Comparison of ENCODE assay signal across 18 mouse cellular contexts in the genomic region with DNA sequence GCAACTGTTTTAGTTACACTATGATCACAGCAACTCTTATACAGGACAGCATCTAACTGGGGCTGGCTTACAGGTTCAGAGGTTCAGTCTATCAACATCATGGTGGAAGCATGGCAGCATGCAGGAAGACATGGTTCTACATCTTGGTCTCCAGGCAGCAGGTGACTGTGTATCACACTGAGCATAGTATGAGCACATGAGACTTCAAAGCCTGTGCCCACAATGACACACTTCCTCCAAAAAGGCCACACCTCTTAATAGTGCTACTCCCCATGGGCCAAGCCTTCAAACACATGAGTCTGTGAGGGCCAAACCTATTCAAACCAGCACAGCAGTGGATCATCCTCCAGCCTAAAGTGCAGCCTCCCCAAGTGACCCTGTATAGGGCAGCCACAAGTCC. TPM values are rescaled to one million over a fixed set of nuclear protein-coding genes. Genes with fewer than 3 reads are reported as not detected.
A peak's percentile ranks its signal among the peaks of the same experiment; 100 is the strongest.
DNase-seq lines count a peak whose midpoint lies in the region; ATAC-seq and TF ChIP-seq lines count a peak whose summit lies in the region.
"Had no signal": no experiment of that assay in that cellular context is flagged by ENCODE, and none has a peak within 500 bp of the region (broad histone marks: within the 10 kb centered on the region; RNA-seq: fewer than 3 reads in every experiment).

No protein-coding gene starts in this region.

- DNase-seq in spleen, postnatal 36 days (ENCODE audit: low spot score in 2 of 2), result peak; percentile 50 to 52
- DNase-seq in spleen, postnatal 14 days (ENCODE audit: low spot score in 2 of 2), result no peak
- peak; percentile 85 for DNase-seq in T-cell, adult 2 months (ENCODE audit: low spot score)
- peak; percentile 47 for DNase-seq in thymus, postnatal 25 days
- DNase-seq in gastrocnemius, postnatal 14 days, result no peak
- no peak for DNase-seq in midbrain, postnatal 0 days (ENCODE audit: low spot score)
- no peak for DNase-seq in layer of hippocampus, adult 8-10 months (ENCODE audit: low spot score in 2 of 2)
- DNase-seq: cerebellum, adult 11-12 months; heart, adult 18-20 months; kidney, adult 18-20 months; kidney, postnatal 25 days; left cerebral cortex, postnatal 4 days; lung, postnatal 4 days had no signal

- H3K9me3 ChIP-seq in megakaryocyte, embryonic 14.5 days, result no peaks in the 10 kb centered on the region
- H3K9me3 ChIP-seq in midbrain, postnatal 0 days (ENCODE audit: low read length), result no peaks in the 10 kb centered on the region
- H3K9me3 ChIP-seq: embryonic facial prominence, embryonic 15.5 days; heart, embryonic 15.5 days; hindbrain, embryonic 13.5 days; liver, embryonic 12.5 days had no signal

- intact Hi-C loops in gastrocnemius, postnatal 14 days (cut with DNase I; ENCODE audit: low total_unique reads), result no loop called here

- no peak for ATAC-seq in midbrain, postnatal 0 days (ENCODE audit: low FRiP score)

- H3K4me3 ChIP-seq in megakaryocyte, embryonic 14.5 days (replicated peaks), result peak overlapping the region; percentile 60
- no peak overlapping the region for H3K4me3 ChIP-seq in midbrain, postnatal 0 days (ENCODE audit: low read depth, low read length)
- H3K4me3 ChIP-seq: embryonic facial prominence, embryonic 15.5 days; heart, embryonic 15.5 days; hindbrain, embryonic 13.5 days; liver, embryonic 12.5 days had no signal

- H3K4me1 ChIP-seq in megakaryocyte, embryonic 14.5 days, result peaks cover 99% of the 10 kb centered on the region
- H3K4me1 ChIP-seq in midbrain, postnatal 0 days (ENCODE audit: insufficient read depth, low read length), result no peaks in the 10 kb centered on the region

- H3K9ac ChIP-seq in midbrain, postnatal 0 days (replicated peaks; ENCODE audit: low read length, poor library complexity, severe bottlenecking), result no peak overlapping the region
- H3K9ac ChIP-seq: embryonic facial prominence, embryonic 15.5 days; heart, embryonic 15.5 days; hindbrain, embryonic 13.5 days; liver, embryonic 12.5 days had no signal

- no peak for TF ChIP-seq CTCF in midbrain, postnatal 0 days (IDR thresholded peaks at IDR 0.05)

- no peaks in the 10 kb centered on the region for H3K27me3 ChIP-seq in megakaryocyte, embryonic 14.5 days (replicated peaks)
- no peaks in the 10 kb centered on the region for H3K27me3 ChIP-seq in midbrain, postnatal 0 days (ENCODE audit: insufficient read depth, low read length)
- H3K27me3 ChIP-seq: embryonic facial prominence, embryonic 15.5 days; heart, embryonic 15.5 days; hindbrain, embryonic 13.5 days; liver, embryonic 12.5 days had no signal

- H3K27ac ChIP-seq in midbrain, postnatal 0 days (ENCODE audit: low read depth, low read length), result no peak overlapping the region
- H3K27ac ChIP-seq: embryonic facial prominence, embryonic 15.5 days; heart, embryonic 15.5 days; hindbrain, embryonic 13.5 days; liver, embryonic 12.5 days had no signal

- peaks cover 92% of the 10 kb centered on the region for H3K36me3 ChIP-seq in megakaryocyte, embryonic 14.5 days (replicated peaks; ENCODE audit: low read length)
- peaks cover 31% of the 10 kb centered on the region for H3K36me3 ChIP-seq in midbrain, postnatal 0 days (ENCODE audit: insufficient read depth, low read length)

- H3K4me2 ChIP-seq in midbrain, postnatal 0 days (ENCODE audit: low read depth, low read length, poor library complexity, severe bottlenecking), result no peak overlapping the region
- H3K4me2 ChIP-seq: embryonic facial prominence, embryonic 15.5 days; heart, embryonic 15.5 days; hindbrain, embryonic 13.5 days; liver, embryonic 12.5 days had no signal

RNA-seq across cellular contexts. Expression of gene Ern1, which starts 54.7 kb away (rescaled TPM):
- polyA plus RNA-seq in megakaryocyte, embryonic 14.5 days (2012; ENCODE audit: insufficient read depth, low replicate concordance), result 0.86 and 3.0 TPM in 2 replicates
- total RNA-seq in gastrocnemius, postnatal 14 days (2021), result 1 to 10 TPM; 4.9 to 5.9 TPM
- total RNA-seq in midbrain, postnatal 0 days (2014; rRNA removed), result 10.1 and 10.3 TPM in 2 replicates
- polyA plus RNA-seq in midbrain, postnatal 0 days (2015; fragmentation: Nextera tagmentation; extraction: Ambion mirVana), result 2.2 and 3.7 TPM in 2 replicates
- 10 to 100 TPM; 10.4 to 12.4 (median 11.4) TPM for total RNA-seq in layer of hippocampus, adult 8-10 months (2022)

Comparison
In these comparisons a context has a peak if more than half of its experiments do, and no peak if none do; other contexts are left out.
1. DNase-seq: peak in spleen, postnatal 36 days (2 of 2), T-cell, adult 2 months (single experiment) and thymus, postnatal 25 days (single experiment); none in spleen, postnatal 14 days (0 of 2), gastrocnemius, postnatal 14 days (single experiment), midbrain, postnatal 0 days (single experiment) and layer of hippocampus, adult 8-10 months (0 of 2).